Comparison of ENCODE assay signal across 8 mouse cellular contexts in genomic region chr19:45742218-45742983, GRCm38 (mm10). TPM values are rescaled to one million over a fixed set of nuclear protein-coding genes. Genes with fewer than 3 reads are reported as not detected.
DNase-seq lines count a peak whose midpoint lies in the region; ATAC-seq lines count a peak whose summit lies in the region.

TSS of gene Fgf8 (minus strand) at chr19:45742915.

- H3K27ac ChIP-seq in lung, embryonic 15.5 days: no peak within 1 kb of the TSS
- H3K27ac ChIP-seq in embryonic facial prominence, embryonic 14.5 days (replicated peaks; ENCODE audit: low read depth, low read length): no peak within 1 kb of the TSS
- H3K27ac ChIP-seq in hindbrain, embryonic 14.5 days: no peak within 1 kb of the TSS
- no peak within 1 kb of the TSS for H3K27ac ChIP-seq in midbrain, embryonic 15.5 days

- peaks cover 90% of the 10 kb centered on the region for H3K27me3 ChIP-seq in lung, embryonic 15.5 days
- peaks cover 87% of the 10 kb centered on the region for H3K27me3 ChIP-seq in embryonic facial prominence, embryonic 14.5 days (replicated peaks; ENCODE audit: control insufficient read depth, insufficient read depth, low read length)
- peaks cover 91% of the 10 kb centered on the region for H3K27me3 ChIP-seq in hindbrain, embryonic 14.5 days (ENCODE audit: control insufficient read depth, insufficient read depth, low read length)
- peaks cover 92% of the 10 kb centered on the region for H3K27me3 ChIP-seq in midbrain, embryonic 15.5 days (replicated peaks)

- peak within 1 kb of the TSS; percentile 18; the same call in 1 of the 2 replicates for H3K9ac ChIP-seq in lung, embryonic 15.5 days
- peak within 1 kb of the TSS; percentile 55 for H3K9ac ChIP-seq in embryonic facial prominence, embryonic 14.5 days (ENCODE audit: low read depth, low read length)
- no peak within 1 kb of the TSS for H3K9ac ChIP-seq in hindbrain, embryonic 14.5 days
- no peak within 1 kb of the TSS for H3K9ac ChIP-seq in midbrain, embryonic 15.5 days

- H3K36me3 ChIP-seq in lung, embryonic 15.5 days: no peaks in the 10 kb centered on the region
- H3K36me3 ChIP-seq in embryonic facial prominence, embryonic 14.5 days (ENCODE audit: control insufficient read depth, insufficient read depth, low read length): no peaks in the 10 kb centered on the region
- no peaks in the 10 kb centered on the region for H3K36me3 ChIP-seq in hindbrain, embryonic 14.5 days (replicated peaks; ENCODE audit: control insufficient read depth, insufficient read depth)
- H3K36me3 ChIP-seq in midbrain, embryonic 15.5 days (replicated peaks): no peaks in the 10 kb centered on the region

- H3K4me3 ChIP-seq in lung, embryonic 15.5 days: peak within 1 kb of the TSS; percentile 46
- peak within 1 kb of the TSS; percentile 48 for H3K4me3 ChIP-seq in embryonic facial prominence, embryonic 14.5 days (ENCODE audit: low read depth, low read length)
- peak within 1 kb of the TSS; percentile 30 for H3K4me3 ChIP-seq in hindbrain, embryonic 14.5 days (replicated peaks; ENCODE audit: low read length)
- H3K4me3 ChIP-seq in midbrain, embryonic 15.5 days: peak within 1 kb of the TSS; percentile 33

- no peak for DNase-seq in lung, adult 18-20 months
- no peak for DNase-seq in embryonic facial prominence, embryonic 14.5 days (ENCODE audit: low spot score)
- DNase-seq in hindbrain, embryonic 14.5 days (ENCODE audit: low spot score): no peak
- no peak for DNase-seq in spleen, postnatal 10 days (ENCODE audit: low spot score in 2 of 2)
- DNase-seq in left cerebral cortex, adult 11 months (ENCODE audit: low spot score): no peak
- DNase-seq in gastrocnemius, postnatal 4 days (ENCODE audit: low spot score in 2 of 2): no peak

- H3K4me2 ChIP-seq in lung, embryonic 15.5 days: peak within 1 kb of the TSS; percentile 93
- peak within 1 kb of the TSS; percentile 88 for H3K4me2 ChIP-seq in embryonic facial prominence, embryonic 14.5 days (ENCODE audit: low read depth, low read length)
- peak within 1 kb of the TSS; percentile 65 for H3K4me2 ChIP-seq in hindbrain, embryonic 14.5 days (replicated peaks)
- H3K4me2 ChIP-seq in midbrain, embryonic 15.5 days: peak within 1 kb of the TSS; percentile 56

- WGBS in lung, embryonic 15.5 days: 3% methylated on average over 51 of the region's 68 CpGs
- WGBS in embryonic facial prominence, embryonic 14.5 days: 0% methylated on average over 20 of the region's 68 CpGs
- under 1% methylated on average over 47 of the region's 68 CpGs for WGBS in hindbrain, embryonic 14.5 days
- under 1% methylated on average over 52 of the region's 68 CpGs for WGBS in midbrain, embryonic 15.5 days

- H3K4me1 ChIP-seq in lung, embryonic 15.5 days: peaks cover 42% of the 10 kb centered on the region
- H3K4me1 ChIP-seq in embryonic facial prominence, embryonic 14.5 days (ENCODE audit: control insufficient read depth, insufficient read depth, low read length): peaks cover 27% of the 10 kb centered on the region
- H3K4me1 ChIP-seq in hindbrain, embryonic 14.5 days (replicated peaks; ENCODE audit: control insufficient read depth, insufficient read depth, low read length): 0 out of 2 replicates have a peak, but pooled peaks cover 5% of the 10 kb centered on the region
- H3K4me1 ChIP-seq in midbrain, embryonic 15.5 days: peaks cover 39% of the 10 kb centered on the region

- ATAC-seq in lung, embryonic 15.5 days (ENCODE audit: borderline replicate concordance, extremely low read depth, low FRiP score, low TSS enrichment): no peak
- ATAC-seq in embryonic facial prominence, embryonic 14.5 days (ENCODE audit: low read depth): no peak
- no peak for ATAC-seq in hindbrain, embryonic 14.5 days (ENCODE audit: low FRiP score)
- ATAC-seq in midbrain, embryonic 15.5 days (replicated peaks): no peak

- no peaks in the 10 kb centered on the region for H3K9me3 ChIP-seq in lung, embryonic 15.5 days
- no peaks in the 10 kb centered on the region for H3K9me3 ChIP-seq in embryonic facial prominence, embryonic 14.5 days (ENCODE audit: control insufficient read depth, low read length)
- no peaks in the 10 kb centered on the region for H3K9me3 ChIP-seq in hindbrain, embryonic 14.5 days (ENCODE audit: control insufficient read depth, low read length)
- no peaks in the 10 kb centered on the region for H3K9me3 ChIP-seq in midbrain, embryonic 15.5 days

RNA-seq across cellular contexts. Expression of gene Fgf8, which starts in this region (rescaled TPM):
- polyA plus RNA-seq in lung, embryonic 15.5 days (2015; fragmentation: Nextera tagmentation; extraction: Ambion mirVana): not detected in 2 replicates
- 0.25 TPM in 1 of 2 replicates, not detected in the other for polyA plus RNA-seq in embryonic facial prominence, embryonic 14.5 days (2014; fragmentation: Nextera tagmentation; extraction: Ambion mirVana)
- polyA plus RNA-seq in hindbrain, embryonic 14.5 days (2014; fragmentation: Nextera tagmentation; extraction: Ambion mirVana): 0.19 and 0.25 TPM in 2 replicates
- 0.91 and 1.2 TPM in 2 replicates for polyA plus RNA-seq in midbrain, embryonic 15.5 days (2015; fragmentation: Nextera tagmentation; extraction: Ambion mirVana)
- not detected for total RNA-seq in gastrocnemius, postnatal 4 days (2021)

Comparison
In these comparisons a context has a peak if more than half of its experiments do, and no peak if none do; other contexts are left out.
1. H3K9ac ChIP-seq: peak in lung, embryonic 15.5 days (single experiment) and embryonic facial prominence, embryonic 14.5 days (single experiment); none in hindbrain, embryonic 14.5 days (single experiment) and midbrain, embryonic 15.5 days (single experiment).
2. Peak in every context shown above with its lines, with median percentiles within 50 percentile points of each other: H3K4me2 ChIP-seq and H3K4me3 ChIP-seq.